Mouse (Mus musculus): ENCODE results near the gene Lrriq3.

The Lrriq3 gene

GRCm38 (mm10) chr3:155093116-155093956 is at the start of gene Lrriq3, which contains the start of gene Fpgt:
Gene Lrriq3 (plus strand): TSS chr3:155093434.
Gene Fpgt (minus strand): TSS chr3:155093403.
- peak; percentile 94 for DNase-seq

GRCm38 (mm10) chr3:155052021-155052420 is 41.2 kb upstream of the Lrriq3 start:
- no peak for DNase-seq

- DNase-seq = no peak
Measured at GRCm38 (mm10) chr3:155053189-155053588, 40.0 kb upstream of the Lrriq3 start.

GRCm38 (mm10) chr3:155055231-155055916 is 37.9 kb upstream of the Lrriq3 start, which contains the start of gene Tnni3k:
Gene Tnni3k (minus strand): TSS chr3:155055407.
- no peak for DNase-seq

- no peak for DNase-seq
Measured at GRCm38 (mm10) chr3:155056606-155057005, 36.6 kb upstream of the Lrriq3 start.

GRCm38 (mm10) chr3:155057566-155057965 is 35.7 kb upstream of the Lrriq3 start:
- no peak for DNase-seq

GRCm38 (mm10) chr3:155058800-155059448 is 34.3 kb upstream of the Lrriq3 start:
- DNase-seq = no peak

GRCm38 (mm10) chr3:155059449-155059822 is 33.8 kb upstream of the Lrriq3 start:
- DNase-seq = no peak

- no peak for DNase-seq
Measured at GRCm38 (mm10) chr3:155077908-155078307, 15.3 kb upstream of the Lrriq3 start.

GRCm38 (mm10) chr3:155092081-155092480 is 1.2 kb upstream of the Lrriq3 start:
- DNase-seq = no peak

GRCm38 (mm10) chr3:155099266-155099665 is 6.0 kb downstream of the Lrriq3 start:
- no peak for DNase-seq

GRCm38 (mm10) chr3:155105957-155106356 is 12.7 kb downstream of the Lrriq3 start:
- no peak for DNase-seq

GRCm38 (mm10) chr3:155137737-155138136 is 44.5 kb downstream of the Lrriq3 start:
- no peak for DNase-seq

- no peak for DNase-seq
Measured at GRCm38 (mm10) chr3:155141047-155141446, 47.8 kb downstream of the Lrriq3 start.

GRCm38 (mm10) chr3:155144368-155144767 is 51.1 kb downstream of the Lrriq3 start:
- no peak for DNase-seq

- DNase-seq = no peak
Measured at GRCm38 (mm10) chr3:155161842-155162241, 68.6 kb downstream of the Lrriq3 start.

GRCm38 (mm10) chr3:155180303-155180902 is 87.2 kb downstream of the Lrriq3 start:
- no peak for DNase-seq

GRCm38 (mm10) chr3:155186456-155186855 is 93.2 kb downstream of the Lrriq3 start:
- no peak for DNase-seq

GRCm38 (mm10) chr3:155188857-155189256 is 95.6 kb downstream of the Lrriq3 start:
- no peak for DNase-seq

- no peak for DNase-seq
Measured at GRCm38 (mm10) chr3:155234919-155235318, 141.7 kb downstream of the Lrriq3 start.

GRCm38 (mm10) chr3:155235502-155235901 is 142.3 kb downstream of the Lrriq3 start:
- no peak for DNase-seq
